Mouse (Mus musculus) T-helper 2 cell (primary cell): ENCODE measurements around the gene Hid1.

ENCODE experiments used
- in situ Hi-C: fragments of 300-600 bp; cut with MboI, MseI; formaldehyde crosslinking; loops from one replicate; pipeline ENCODE4 v1.15.1; 2025; ENCODE audit warnings: high pct_unique_total_duplicates

Gene Hid1

GRCm38 (mm10) chr11:115376722-115377121, 9.2 kb upstream of the Hid1 start:
- in situ Hi-C loops, result no loop called here

GRCm38 (mm10) chr11:115374695-115375425, 7.3 kb upstream of the Hid1 start:
- in situ Hi-C loops, result no loop called here

DNA sequence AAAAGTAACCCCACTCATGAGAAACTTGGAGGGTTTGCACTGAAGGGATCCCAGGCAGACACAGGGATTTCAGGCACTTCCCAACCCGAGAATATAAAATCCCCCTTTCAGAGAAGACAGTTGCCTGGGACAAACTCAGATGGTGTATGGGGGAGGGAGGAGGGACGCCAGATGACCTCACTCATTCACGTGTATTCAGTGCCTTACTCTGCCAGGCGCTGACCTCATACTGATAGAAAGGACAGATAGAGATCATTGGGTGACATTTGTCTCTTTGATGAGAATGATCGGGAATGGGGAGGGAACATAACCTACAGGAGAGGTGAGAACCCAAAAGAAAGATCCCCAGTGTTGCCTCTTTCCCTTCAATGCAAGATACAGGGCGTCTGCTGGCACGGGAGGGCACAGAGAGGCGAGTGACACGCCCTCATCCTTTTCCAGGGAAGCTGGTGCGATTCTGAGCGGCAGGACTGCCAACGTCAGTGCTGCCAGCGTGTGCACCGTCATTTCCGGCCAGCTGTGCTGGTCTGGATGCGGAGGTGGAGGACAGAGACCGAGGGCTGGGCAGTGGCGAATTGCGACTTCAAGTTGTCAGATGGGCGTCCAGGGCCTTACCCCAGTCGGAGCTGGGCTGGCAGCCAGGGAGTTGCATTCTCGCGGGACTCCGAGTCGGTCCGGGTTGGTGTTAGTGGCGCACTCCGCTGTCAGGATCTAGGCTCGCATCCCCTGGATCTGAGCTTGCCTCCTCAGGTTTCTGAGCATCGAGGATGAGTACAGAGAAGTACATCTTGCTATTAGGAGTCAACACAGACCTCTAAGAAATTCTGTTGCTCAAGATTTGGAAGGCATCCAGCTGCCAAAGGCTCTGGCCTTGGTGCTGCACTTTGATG, 6.5 kb upstream of the Hid1 start:
- in situ Hi-C loops, result no loop called here

GRCm38 (mm10) chr11:115372737-115373136, 5.2 kb upstream of the Hid1 start:
- in situ Hi-C loops, result no loop called here

- in situ Hi-C loops, result no loop called here
Observed at GRCm38 (mm10) chr11:115372015-115372414, 4.5 kb upstream of the Hid1 start.

GRCm38 (mm10) chr11:115371354-115371753, 3.8 kb upstream of the Hid1 start:
- in situ Hi-C loops, result no loop called here

- in situ Hi-C loops, result no loop called here
Observed at GRCm38 (mm10) chr11:115370368-115370767, 2.8 kb upstream of the Hid1 start.

DNA sequence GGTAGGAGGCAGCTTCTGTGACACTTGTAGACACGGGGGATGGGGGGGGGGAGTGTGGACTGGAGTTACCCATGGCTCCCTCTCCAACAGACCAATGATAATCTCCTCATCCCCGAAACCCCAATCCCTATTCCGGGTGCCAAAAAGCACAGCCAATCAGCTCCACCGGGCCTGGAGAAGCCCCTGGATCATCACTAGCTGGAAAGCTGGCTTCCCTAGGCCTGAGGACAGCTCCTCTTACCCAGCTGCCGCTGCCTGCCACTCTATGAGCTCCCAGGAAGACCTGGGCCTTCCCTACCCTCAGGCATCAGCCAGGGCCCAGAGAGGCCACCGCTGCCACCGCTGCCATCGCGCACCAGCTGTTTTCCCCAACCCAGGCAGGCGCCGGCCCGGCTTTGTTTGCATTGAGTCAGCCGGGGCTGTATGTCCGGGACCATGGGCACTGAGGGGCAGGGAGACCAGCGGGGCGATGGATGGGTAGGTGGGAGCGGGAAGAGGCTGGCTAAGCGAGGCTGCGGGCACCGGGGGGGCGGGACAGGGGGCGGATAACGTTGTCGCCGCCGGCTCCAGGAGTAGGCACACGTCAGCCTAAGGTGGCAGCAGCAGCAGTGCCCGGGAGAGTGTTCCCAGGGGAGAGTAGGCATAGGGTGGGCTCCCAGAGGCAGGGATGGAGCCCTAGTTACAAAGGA, 706 bp downstream of the Hid1 start:
- in situ Hi-C loops, result no loop called here

DNA sequence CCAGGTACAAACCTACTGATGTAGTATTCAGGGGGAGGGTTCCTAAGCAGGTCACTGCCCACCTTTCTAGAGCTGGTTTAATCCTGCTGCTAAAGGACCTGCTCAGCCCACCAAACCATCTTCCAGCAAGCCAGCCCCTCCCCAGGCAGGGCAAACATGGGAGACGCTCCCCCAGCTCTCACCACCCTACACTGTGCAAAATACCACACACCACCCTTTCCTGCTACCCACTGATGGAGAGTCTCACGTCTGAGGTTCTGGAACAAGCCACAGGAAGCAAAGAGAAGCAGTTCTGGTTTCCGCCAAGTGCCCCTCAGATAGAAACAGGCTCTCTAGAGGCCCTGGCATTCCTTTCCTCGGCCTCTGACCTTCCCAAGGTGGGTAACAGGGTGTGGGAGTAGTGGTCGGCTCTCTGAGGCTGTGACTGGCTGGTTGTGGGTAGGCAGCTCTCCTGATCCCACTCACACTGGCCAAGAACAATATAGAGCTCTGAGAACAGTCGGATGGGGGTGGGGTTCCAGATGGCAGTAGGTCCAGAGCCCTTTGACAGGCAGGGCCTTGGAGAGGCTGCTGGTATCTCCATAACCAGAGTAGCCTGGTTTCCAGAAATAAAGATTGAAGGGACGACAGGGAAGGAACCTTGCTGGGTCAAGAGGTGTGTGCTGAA, 1.4 kb downstream of the Hid1 start:
- in situ Hi-C loops, result no loop called here

DNA sequence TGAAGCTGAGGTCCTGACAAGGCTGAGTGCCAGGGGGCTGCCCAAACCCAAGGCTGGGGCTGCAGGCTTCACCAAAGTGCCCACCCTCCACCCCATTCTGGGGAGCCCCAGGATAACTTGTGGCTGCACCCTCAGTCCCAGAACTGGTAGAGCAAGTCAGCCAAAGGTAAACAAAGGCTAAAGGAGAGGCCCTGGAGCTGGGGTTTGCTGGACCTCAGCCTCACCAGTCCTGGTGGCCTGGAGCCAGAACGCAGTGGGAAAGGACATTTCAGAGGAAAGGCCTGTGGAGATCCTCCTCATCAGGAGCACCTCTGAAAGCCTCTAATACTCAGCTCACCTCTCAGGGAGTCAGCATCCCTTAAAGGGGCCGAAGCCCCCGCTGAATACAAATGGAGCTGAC, 3.4 kb downstream of the Hid1 start:
- in situ Hi-C loops, result loop anchor here (5.0 kb wide), 1 partner anchor 103 kb away; no protein-coding TSS in a partner anchor

- in situ Hi-C loops, result loop anchor here (5.0 kb wide), 1 partner anchor 108 kb away; no protein-coding TSS in a partner anchor
Observed at GRCm38 (mm10) chr11:115359726-115360125, 7.8 kb downstream of the Hid1 start.

GRCm38 (mm10) chr11:115359293-115359692, 8.3 kb downstream of the Hid1 start:
- in situ Hi-C loops, result no loop called here

DNA sequence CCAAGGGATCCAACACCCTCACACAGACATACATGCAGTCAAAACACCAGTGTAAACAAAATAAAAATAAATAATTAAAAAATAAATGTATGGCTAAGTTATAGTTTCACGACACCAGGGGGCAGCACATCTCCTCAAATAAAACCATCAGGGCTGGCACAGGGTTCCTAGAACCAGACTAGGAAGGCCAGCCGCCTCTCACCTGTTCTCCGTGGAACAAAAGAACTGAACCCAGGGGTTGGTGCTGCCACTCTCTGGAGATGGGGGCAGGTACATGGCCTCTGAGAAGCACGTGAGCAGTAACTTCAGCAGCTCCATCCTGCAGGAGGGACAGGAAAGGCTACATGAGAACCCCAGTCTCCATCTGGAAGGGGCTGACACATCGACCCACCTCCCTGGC, 9.1 kb downstream of the Hid1 start:
- in situ Hi-C loops, result no loop called here

GRCm38 (mm10) chr11:115354183-115354582, 13.4 kb downstream of the Hid1 start:
- in situ Hi-C loops, result no loop called here

DNA sequence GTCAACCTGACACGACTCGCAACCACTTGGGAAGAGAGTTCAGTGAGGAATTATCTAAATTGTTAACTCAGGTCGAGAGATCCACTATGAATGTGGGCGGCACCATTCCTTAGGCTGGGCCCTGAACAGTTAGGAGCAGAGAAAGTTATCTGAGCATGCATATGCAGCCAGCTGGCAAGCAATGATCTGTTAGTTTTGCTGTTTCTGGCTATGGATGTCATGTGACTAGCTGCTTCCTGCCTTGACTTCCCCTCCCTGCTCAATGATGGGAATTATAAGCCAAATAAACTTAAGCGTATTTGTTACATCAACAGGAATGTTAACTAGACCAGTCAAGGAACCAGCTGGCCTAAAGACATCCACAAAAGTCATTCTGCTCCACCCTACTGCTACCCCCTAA, 14.2 kb downstream of the Hid1 start:
- in situ Hi-C loops, result no loop called here

- in situ Hi-C loops, result no loop called here
Observed at GRCm38 (mm10) chr11:115349976-115350375, 17.6 kb downstream of the Hid1 start.

GRCm38 (mm10) chr11:115348681-115349248, 18.8 kb downstream of the Hid1 start:
- in situ Hi-C loops, result no loop called here

- in situ Hi-C loops, result no loop called here
Observed at GRCm38 (mm10) chr11:115345515-115345914, 22.0 kb downstream of the Hid1 start.

- in situ Hi-C loops, result no loop called here
Observed at GRCm38 (mm10) chr11:115344967-115345366, 22.6 kb downstream of the Hid1 start.

DNA sequence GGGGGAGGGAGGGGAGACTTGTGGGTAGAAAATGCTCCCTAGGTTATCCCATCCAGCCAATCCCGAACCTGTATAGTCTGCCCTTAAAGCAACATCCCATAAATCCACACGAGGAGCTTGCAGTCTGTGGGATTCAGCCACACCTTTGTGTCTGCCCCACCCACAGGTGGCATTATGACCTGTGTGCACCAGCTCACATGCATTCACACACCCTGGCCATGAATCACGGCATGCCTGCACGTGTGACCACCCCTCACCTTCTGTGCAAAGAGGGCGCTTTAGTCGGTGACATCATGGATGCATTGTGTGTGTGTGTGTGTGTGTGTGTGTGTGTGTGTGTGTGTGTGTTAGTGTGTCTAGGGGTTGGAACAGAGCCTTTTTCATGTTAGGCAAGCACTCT, 25.7 kb downstream of the Hid1 start:
- in situ Hi-C loops, result no loop called here

DNA sequence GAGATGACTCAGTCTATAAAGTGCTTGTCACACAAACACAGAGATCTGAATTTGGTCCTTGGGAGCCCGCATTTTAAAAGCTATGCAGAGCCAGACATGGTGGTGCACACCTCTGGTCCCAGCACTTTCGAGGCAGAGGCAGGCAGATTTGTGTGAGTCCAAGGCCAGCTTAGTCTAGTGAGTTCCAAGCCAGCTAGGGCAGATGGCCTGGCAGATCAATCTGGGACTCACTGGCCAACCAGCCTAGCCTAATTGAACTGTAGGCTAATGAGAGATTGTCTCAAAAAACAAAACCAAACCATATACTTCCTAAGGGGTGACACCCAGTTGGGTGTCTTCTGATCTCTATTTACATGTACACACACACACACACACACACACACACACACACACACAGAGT, 26.3 kb downstream of the Hid1 start:
- in situ Hi-C loops, result no loop called here
